Mouse (Mus musculus) left cerebral cortex, adult 8-10 months (tissue): ENCODE measurements around the gene Cd83. TPM values are rescaled to one million over a fixed set of nuclear protein-coding genes. Genes with fewer than 3 reads are reported as not detected.

Experiments
- DNase-seq, 2 experiments: peaks; one replicate each; pipeline ENCODE4 v3.0.0; 2022; ENCODE audit warnings: low spot score in 2 of 2
- total RNA-seq, 4 experiments: library from RNA; stranded (reverse); gene quantifications; 2 replicates each; pipeline ENCODE4 v1.2.4; 2022

Cd83 gene
- total RNA-seq, 4 experiments from 2014 or later = 11.8 to 14.6 (median 13.2) TPM

- DNase-seq = no peak
Observed at GRCm38 (mm10) chr13:43806371-43807271, 22.0 kb downstream of the Cd83 start.

DNA sequence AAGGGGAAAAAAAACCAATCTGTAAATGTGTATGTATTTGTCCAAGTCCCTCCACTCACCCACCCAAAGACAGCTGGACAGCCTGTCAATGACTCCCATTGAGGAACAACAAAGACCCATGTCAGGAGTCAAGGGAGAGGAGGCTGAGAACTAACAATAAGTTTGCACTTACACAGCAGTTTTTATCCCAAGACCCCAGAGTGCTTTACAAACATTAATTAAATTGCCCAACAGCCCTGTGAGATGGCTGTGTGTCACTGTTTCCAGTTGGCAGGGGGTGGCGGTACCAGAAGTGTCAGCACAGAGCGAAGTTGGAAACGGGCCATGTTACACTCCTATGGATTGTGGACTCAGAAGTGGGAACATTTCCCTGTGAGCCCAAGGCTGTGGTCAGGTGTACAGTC is 22.7 kb downstream of the Cd83 start:
- DNase-seq = no peak

DNA sequence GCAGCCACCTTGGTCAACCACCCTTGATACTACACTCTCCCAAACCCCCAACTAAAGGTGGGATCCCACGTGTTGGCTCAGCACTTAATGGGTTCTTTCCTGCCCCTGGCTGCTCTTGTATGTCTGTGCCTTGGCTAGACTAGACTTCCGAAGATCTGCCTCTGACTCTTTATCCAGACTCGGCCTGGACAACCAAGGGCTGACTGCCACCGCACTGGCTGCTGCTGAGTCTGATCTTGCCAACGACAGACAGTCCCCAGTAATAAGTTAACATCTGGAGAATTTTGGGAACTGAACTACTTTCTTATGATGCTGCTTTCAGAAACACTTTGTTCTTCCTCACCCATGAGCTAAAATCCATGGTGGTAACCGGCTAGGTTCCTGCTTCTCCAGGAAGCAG is 26.0 kb downstream of the Cd83 start:
- DNase-seq = no peak

DNA sequence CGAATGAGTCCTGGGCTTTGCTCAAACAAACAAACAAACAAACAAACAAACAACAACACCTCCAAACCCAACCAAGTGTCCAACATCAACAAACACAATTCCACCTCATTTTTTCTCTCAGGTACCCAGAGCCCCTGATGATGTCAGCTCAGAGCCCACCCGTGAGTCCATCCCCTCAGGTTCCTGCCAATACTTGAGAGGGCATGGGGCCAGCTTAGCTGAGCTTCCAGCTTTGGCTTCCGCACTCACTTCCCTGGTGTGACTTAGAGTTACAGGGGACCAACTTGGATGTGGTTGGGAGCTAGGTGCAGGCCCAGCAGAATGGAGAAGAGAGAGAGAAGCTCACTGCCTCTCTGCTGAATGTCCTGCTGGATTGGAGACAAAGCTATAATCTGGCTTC is 27.3 kb downstream of the Cd83 start:
- no peak for DNase-seq

- no peak for DNase-seq
Observed at GRCm38 (mm10) chr13:43813431-43813830, 28.9 kb downstream of the Cd83 start.

GRCm38 (mm10) chr13:43817461-43817860 is 32.9 kb downstream of the Cd83 start:
- DNase-seq = no peak

GRCm38 (mm10) chr13:43818307-43819019 is 33.9 kb downstream of the Cd83 start:
- no peak for DNase-seq

- no peak for DNase-seq
Observed at GRCm38 (mm10) chr13:43819020-43819310, 34.4 kb downstream of the Cd83 start.

- DNase-seq = no peak
Observed at GRCm38 (mm10) chr13:43820071-43820470, 35.5 kb downstream of the Cd83 start.

DNA sequence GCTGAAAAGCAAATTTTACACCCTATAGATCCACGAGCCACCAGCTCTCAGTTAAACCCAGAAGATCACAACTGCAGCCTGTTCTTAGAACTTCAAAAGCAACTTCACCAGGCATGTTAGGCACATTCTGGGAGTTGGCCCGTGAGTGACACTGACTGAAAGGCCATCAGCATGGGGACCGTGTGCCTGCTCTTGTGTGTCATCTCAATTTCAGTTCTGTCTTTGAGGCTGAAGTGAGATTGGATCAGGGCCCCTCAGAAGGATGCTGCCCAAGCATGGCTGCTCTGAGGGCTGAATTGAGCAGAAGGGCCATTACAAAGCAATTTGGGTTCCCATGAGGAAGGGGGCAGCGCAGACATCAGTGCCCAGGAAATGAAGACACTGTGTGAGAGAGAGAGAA is 37.7 kb downstream of the Cd83 start:
- DNase-seq = no peak

GRCm38 (mm10) chr13:43828648-43829047 is 44.1 kb downstream of the Cd83 start:
- no peak for DNase-seq

- no peak for DNase-seq
Observed at GRCm38 (mm10) chr13:43830892-43831673, 46.5 kb downstream of the Cd83 start.

GRCm38 (mm10) chr13:43832731-43833130 is 48.2 kb downstream of the Cd83 start:
- no peak for DNase-seq

DNA sequence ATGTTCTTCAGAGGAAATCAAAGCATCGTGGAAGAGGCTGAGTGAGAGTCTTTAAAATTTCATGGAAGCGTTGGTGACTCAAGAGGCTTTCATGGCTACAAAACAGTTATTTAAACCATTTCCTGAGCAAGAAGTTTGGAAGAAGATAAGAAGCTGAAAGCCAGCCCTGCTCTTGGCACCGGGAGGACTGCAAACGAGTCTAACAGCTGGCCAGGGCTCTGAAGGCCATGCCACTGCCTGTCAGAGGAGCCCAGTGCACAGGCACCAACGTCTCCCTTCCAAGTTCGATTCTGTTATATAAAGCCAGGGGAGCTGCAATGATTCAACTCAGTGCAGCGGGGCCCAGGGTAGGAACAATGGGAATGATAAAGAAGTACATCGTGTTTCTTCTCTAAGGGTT is 51.8 kb downstream of the Cd83 start:
- no peak for DNase-seq

DNA sequence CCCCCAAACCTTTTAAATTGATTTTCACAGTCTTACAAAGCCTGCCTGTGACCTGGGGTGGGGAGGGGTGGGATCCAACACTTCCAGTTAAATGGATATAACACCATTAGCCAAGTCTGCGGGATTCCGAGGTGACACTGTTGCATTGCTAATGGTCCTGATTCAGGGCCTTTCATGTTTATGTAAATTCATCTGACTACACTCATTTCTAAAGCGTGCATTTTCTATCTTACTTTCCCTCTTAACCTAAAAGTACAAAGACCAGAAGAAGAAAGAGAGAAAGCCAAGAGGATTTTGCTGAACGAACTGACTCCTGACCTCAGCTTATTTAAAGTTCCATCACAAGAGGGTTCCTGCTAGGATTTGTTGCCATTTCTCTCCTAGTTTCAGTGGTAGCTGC is 53.2 kb downstream of the Cd83 start:
- no peak for DNase-seq

DNA sequence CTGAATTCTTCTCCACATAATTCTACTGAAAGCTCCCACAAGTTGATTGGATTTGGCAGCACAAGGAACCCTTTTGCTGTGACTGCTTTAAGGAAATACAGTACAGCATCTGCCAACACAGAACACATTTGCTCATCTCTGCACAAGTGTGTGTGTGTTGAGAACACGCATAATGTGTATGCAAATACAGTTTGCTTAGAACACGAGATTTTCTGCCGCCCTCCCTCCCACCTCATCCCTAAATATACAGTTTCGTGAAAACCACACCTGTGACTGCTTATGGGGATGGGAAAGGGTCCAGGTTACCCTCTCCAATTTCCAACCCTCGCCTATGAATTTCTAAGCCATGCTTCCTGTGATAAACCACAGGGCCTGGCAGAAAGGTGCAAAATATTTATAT is 60.6 kb downstream of the Cd83 start:
- DNase-seq = peak in 1 of 2 experiments; percentile 22

GRCm38 (mm10) chr13:43847186-43847585 is 62.6 kb downstream of the Cd83 start:
- no peak for DNase-seq

- no peak for DNase-seq
Observed at GRCm38 (mm10) chr13:43849816-43850215, 65.2 kb downstream of the Cd83 start.

DNA sequence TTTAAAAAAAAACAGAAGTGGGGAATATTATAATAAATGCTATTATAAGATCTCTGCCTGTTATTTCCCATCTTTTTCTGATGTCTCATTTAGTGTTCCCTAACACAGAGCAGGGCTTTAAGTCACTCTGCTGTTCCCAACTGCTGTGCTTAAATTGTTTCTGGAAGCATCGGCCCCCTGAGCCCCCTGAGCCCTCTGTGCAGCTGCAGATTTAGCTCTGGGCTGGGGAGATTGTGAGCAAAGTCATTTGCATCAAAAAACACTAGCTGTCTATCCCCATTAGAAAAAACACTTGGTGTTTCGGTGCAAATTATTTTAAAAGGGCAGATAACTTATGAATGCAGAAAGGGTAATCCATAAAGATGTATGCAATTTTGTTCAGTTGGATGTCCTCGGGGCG is 66.5 kb downstream of the Cd83 start:
- DNase-seq = no peak
